Mouse (Mus musculus): ENCODE data around the gene Vmn1r86. TPM values are rescaled to one million over a fixed set of nuclear protein-coding genes. Genes with fewer than 3 reads are reported as not detected.
"Not testable (repeated sequence)": the region's sequence is repeated elsewhere in the genome, so short reads cannot be mapped to it uniquely, and the experiment has no call there.

Vmn1r86 gene
- total RNA-seq (2021), result not detected

- no peak for DNase-seq (ENCODE audit: extremely low spot score in 1 of 2, low spot score in 2 of 2)
- intact Hi-C loops (cut with DNase I), result no loop called here
These were observed at the start of gene Vmn1r86 for GRCm38 (mm10) chr7:13119817-13120216. Gene Vmn1r86 (minus strand): TSS chr7:13119917.

- DNase-seq (ENCODE audit: extremely low spot score in 1 of 2, low spot score in 2 of 2), result no peak
- intact Hi-C loops (cut with DNase I), result no loop called here
These were observed 39.6 kb upstream of the Vmn1r86 start, which contains the start of gene Vmn1r88 for GRCm38 (mm10) chr7:13159268-13159667. Gene Vmn1r88 (plus strand): TSS chr7:13159568.

- intact Hi-C loops (cut with DNase I), result no loop called here
- no peak for DNase-seq (ENCODE audit: extremely low spot score in 1 of 2, low spot score in 2 of 2)
These were observed 20.3 kb upstream of the Vmn1r86 start, which contains the start of gene Vmn1r87 for GRCm38 (mm10) chr7:13140057-13140456. Gene Vmn1r87 (minus strand): TSS chr7:13140157.

GRCm38 (mm10) chr7:13137340-13137739 is 17.6 kb upstream of the Vmn1r86 start:
- intact Hi-C loops (cut with DNase I), result no loop called here

GRCm38 (mm10) chr7:13131856-13132255 is 12.1 kb upstream of the Vmn1r86 start:
- intact Hi-C loops (cut with DNase I), result no loop called here

More at GRCm38 (mm10) chr7:13137340-13137739, 17.6 kb upstream of the Vmn1r86 start:
- DNase-seq (ENCODE audit: extremely low spot score in 1 of 2, low spot score in 2 of 2), result no peak

GRCm38 (mm10) chr7:13123554-13124153 is 3.9 kb upstream of the Vmn1r86 start:
- intact Hi-C loops (cut with DNase I), result not testable (repeated sequence)
- peak in 1 of 2 experiments; percentile 0 for DNase-seq (ENCODE audit: extremely low spot score in 1 of 2, low spot score in 2 of 2)

More at GRCm38 (mm10) chr7:13131856-13132255, 12.1 kb upstream of the Vmn1r86 start:
- DNase-seq (ENCODE audit: extremely low spot score in 1 of 2, low spot score in 2 of 2), result no peak

- no peak for DNase-seq (ENCODE audit: extremely low spot score in 1 of 2, low spot score in 2 of 2)
- intact Hi-C loops (cut with DNase I), result no loop called here
These were observed 24.6 kb downstream of the Vmn1r86 start, which contains the start of gene Vmn1r85 for GRCm38 (mm10) chr7:13095073-13095472. Gene Vmn1r85 (minus strand): TSS chr7:13095173.

GRCm38 (mm10) chr7:13072293-13072692 is 47.4 kb downstream of the Vmn1r86 start:
- intact Hi-C loops (cut with DNase I), result no loop called here
- DNase-seq (ENCODE audit: extremely low spot score in 1 of 2, low spot score in 2 of 2), result no peak

GRCm38 (mm10) chr7:13063399-13063798 is 56.3 kb downstream of the Vmn1r86 start:
- DNase-seq (ENCODE audit: extremely low spot score in 1 of 2, low spot score in 2 of 2); intact Hi-C loops (cut with DNase I): not testable (repeated sequence)

GRCm38 (mm10) chr7:13059536-13059935 is 60.2 kb downstream of the Vmn1r86 start:
- intact Hi-C loops (cut with DNase I), result loop anchor here (5.0 kb wide), 1 partner anchor 228 kb away; no protein-coding TSS in a partner anchor
- no peak for DNase-seq (ENCODE audit: extremely low spot score in 1 of 2, low spot score in 2 of 2)

GRCm38 (mm10) chr7:13056913-13057700 is 62.6 kb downstream of the Vmn1r86 start:
- intact Hi-C loops (cut with DNase I), result loop anchor here (5.0 kb wide), 1 partner anchor 230 kb away; no protein-coding TSS in a partner anchor
- DNase-seq (ENCODE audit: extremely low spot score in 1 of 2, low spot score in 2 of 2), result no peak

- intact Hi-C loops (cut with DNase I), result loop anchor here (5.0 kb wide), 1 partner anchor 233 kb away; no protein-coding TSS in a partner anchor
- peak; percentile 98 for DNase-seq (ENCODE audit: extremely low spot score in 1 of 2, low spot score in 2 of 2)
These were observed 65.3 kb downstream of the Vmn1r86 start, which contains the start of gene Mzf1 for GRCm38 (mm10) chr7:13054287-13055010. Gene Mzf1 (minus strand): TSS chr7:13054764.

GRCm38 (mm10) chr7:13053961-13054286 is 65.8 kb downstream of the Vmn1r86 start:
- intact Hi-C loops (cut with DNase I), result no loop called here
- no peak for DNase-seq (ENCODE audit: extremely low spot score in 1 of 2, low spot score in 2 of 2)

- intact Hi-C loops (cut with DNase I), result no loop called here
- peak in 1 of 2 experiments; percentile 2 for DNase-seq (ENCODE audit: extremely low spot score in 1 of 2, low spot score in 2 of 2)
These were observed 66.2 kb downstream of the Vmn1r86 start for GRCm38 (mm10) chr7:13053501-13053900.

- intact Hi-C loops (cut with DNase I), result no loop called here
These were observed 66.7 kb downstream of the Vmn1r86 start for GRCm38 (mm10) chr7:13053001-13053400.

More at GRCm38 (mm10) chr7:13053001-13053400, 66.7 kb downstream of the Vmn1r86 start:
- DNase-seq (ENCODE audit: extremely low spot score in 1 of 2, low spot score in 2 of 2), result peak in 1 of 2 experiments; percentile 26

Measured in left cerebral cortex, postnatal 10 days (tissue).